Mouse (Mus musculus): ENCODE measurements around the gene Ermn.

- TF ChIP-seq CTCF (conservative IDR thresholded peaks at IDR 0.05; ENCODE audit: low read length) (no peak), POU5F1 (IDR thresholded peaks at IDR 0.05; ENCODE audit: borderline replicate concordance, low read length) (no peak)
These were observed 33.8 kb upstream of the Ermn start for GRCm38 (mm10) chr2:58086420-58086819.

All from E14TG2a.4 (cell line).